In genomic region chr2:6273392-6273845, GRCm38 (mm10) we compare ENCODE assay signal across 9 mouse cellular contexts. TPM values are rescaled to one million over a fixed set of nuclear protein-coding genes. Genes with fewer than 3 reads are reported as not detected.
DNase-seq lines count a peak whose midpoint lies in the region; ATAC-seq and TF ChIP-seq lines count a peak whose summit lies in the region.
"Had no signal": no experiment of that assay in that cellular context is flagged by ENCODE, and none has a peak within 500 bp of the region (broad histone marks: within the 10 kb centered on the region; RNA-seq: fewer than 3 reads in every experiment).

No protein-coding gene starts in this region.

- DNase-seq in forebrain, postnatal 0 days, result peak; percentile 39
- DNase-seq in right cerebral cortex, postnatal 14 days, result peak; percentile 13
- no peak for DNase-seq in right cerebral cortex, postnatal 25 days
- DNase-seq in heart, postnatal 0 days (ENCODE audit: low spot score), result no peak
- DNase-seq in frontal cortex, postnatal 14 days (ENCODE audit: low spot score in 2 of 2), result no peak
- DNase-seq in forebrain, embryonic 11.5 days (ENCODE audit: low spot score), result no peak

- H3K4me1 ChIP-seq in forebrain, postnatal 0 days (ENCODE audit: insufficient read depth), result no peaks in the 10 kb centered on the region
- H3K4me1 ChIP-seq in forebrain, embryonic 16.5 days (replicated peaks; ENCODE audit: control insufficient read depth, insufficient read depth, low read length), result 0 out of 2 replicates have a peak, but pooled peaks cover 2% of the 10 kb centered on the region
- H3K4me1 ChIP-seq in heart, postnatal 0 days (ENCODE audit: control insufficient read depth, insufficient read depth), result no peaks in the 10 kb centered on the region
- peaks cover 18% of the 10 kb centered on the region for H3K4me1 ChIP-seq in lung, embryonic 15.5 days
- no peaks in the 10 kb centered on the region; the same call in 1 of the 2 replicates for H3K4me1 ChIP-seq in forebrain, embryonic 11.5 days (replicated peaks; ENCODE audit: control insufficient read depth, insufficient read depth, low read length)

- no peak for TF ChIP-seq EP300 in heart, postnatal 0 days (IDR thresholded peaks at IDR 0.05; ENCODE audit: low read depth)

- peak overlapping the region; percentile 5; the same call in 1 of the 2 replicates for H3K27ac ChIP-seq in forebrain, postnatal 0 days (ENCODE audit: low read depth, low read length)
- H3K27ac ChIP-seq in forebrain, embryonic 16.5 days (ENCODE audit: low read length), result no peak overlapping the region
- H3K27ac ChIP-seq in heart, postnatal 0 days (ENCODE audit: low read depth), result peak overlapping the region; percentile 39; the same call in 1 of the 2 replicates
- H3K27ac ChIP-seq in lung, embryonic 15.5 days, result peak overlapping the region; percentile 57
- no peak overlapping the region for H3K27ac ChIP-seq in forebrain, embryonic 11.5 days (ENCODE audit: low read depth, low read length)

- no peak for TF ChIP-seq CTCF in forebrain, postnatal 0 days (IDR thresholded peaks at IDR 0.05; ENCODE audit: low read depth)
- TF ChIP-seq CTCF in heart, postnatal 0 days (IDR thresholded peaks at IDR 0.05; ENCODE audit: low read depth), result no peak

- no peak overlapping the region for H3K9ac ChIP-seq in forebrain, postnatal 0 days
- H3K9ac ChIP-seq in forebrain, embryonic 16.5 days (replicated peaks; ENCODE audit: low read depth, low read length), result no peak overlapping the region
- no peak overlapping the region for H3K9ac ChIP-seq in heart, postnatal 0 days (replicated peaks; ENCODE audit: low read depth, low read length)
- no peak overlapping the region for H3K9ac ChIP-seq in lung, embryonic 15.5 days
- no peak overlapping the region for H3K9ac ChIP-seq in forebrain, embryonic 11.5 days (ENCODE audit: low read length)

- 41% methylated on average over 10 of the region's 10 CpGs for WGBS in forebrain, postnatal 0 days
- WGBS in forebrain, embryonic 16.5 days, result 44% methylated on average over 10 of the region's 10 CpGs
- 51% methylated on average over 10 of the region's 10 CpGs for WGBS in heart, postnatal 0 days
- 39% methylated on average over 10 of the region's 10 CpGs for WGBS in lung, embryonic 15.5 days
- WGBS in forebrain, embryonic 11.5 days, result 47% methylated on average over 10 of the region's 10 CpGs

- no peaks in the 10 kb centered on the region for H3K27me3 ChIP-seq in forebrain, postnatal 0 days (ENCODE audit: insufficient read depth, low read length)
- H3K27me3 ChIP-seq in forebrain, embryonic 16.5 days (replicated peaks; ENCODE audit: control insufficient read depth, insufficient read depth, low read length), result no peaks in the 10 kb centered on the region
- no peaks in the 10 kb centered on the region for H3K27me3 ChIP-seq in heart, postnatal 0 days (ENCODE audit: control insufficient read depth, insufficient read depth, low read length)
- no peaks in the 10 kb centered on the region for H3K27me3 ChIP-seq in lung, embryonic 15.5 days
- H3K27me3 ChIP-seq in forebrain, embryonic 11.5 days (ENCODE audit: control insufficient read depth, insufficient read depth, low read length), result peaks cover 9% of the 10 kb centered on the region; the same call in 1 of the 2 replicates
- H3K27me3 ChIP-seq: Patski had no signal

- H3K36me3 ChIP-seq in forebrain, postnatal 0 days (ENCODE audit: insufficient read depth), result no peaks in the 10 kb centered on the region
- H3K36me3 ChIP-seq in forebrain, embryonic 16.5 days (ENCODE audit: control insufficient read depth, insufficient read depth), result no peaks in the 10 kb centered on the region
- H3K36me3 ChIP-seq in heart, postnatal 0 days (replicated peaks; ENCODE audit: control insufficient read depth, insufficient read depth, low read length), result no peaks in the 10 kb centered on the region
- H3K36me3 ChIP-seq in lung, embryonic 15.5 days, result no peaks in the 10 kb centered on the region
- no peaks in the 10 kb centered on the region for H3K36me3 ChIP-seq in forebrain, embryonic 11.5 days (ENCODE audit: control insufficient read depth, insufficient read depth, low read length)

- H3K4me3 ChIP-seq in forebrain, postnatal 0 days (ENCODE audit: low read depth, low read length), result no peak overlapping the region
- H3K4me3 ChIP-seq in forebrain, embryonic 16.5 days (replicated peaks; ENCODE audit: low read length), result no peak overlapping the region
- no peak overlapping the region for H3K4me3 ChIP-seq in heart, postnatal 0 days (ENCODE audit: low read depth, low read length)
- H3K4me3 ChIP-seq in lung, embryonic 15.5 days, result no peak overlapping the region
- no peak overlapping the region for H3K4me3 ChIP-seq in forebrain, embryonic 11.5 days (ENCODE audit: low read depth, low read length)

- no peaks in the 10 kb centered on the region for H3K9me3 ChIP-seq in forebrain, postnatal 0 days (ENCODE audit: low read length)
- no peaks in the 10 kb centered on the region for H3K9me3 ChIP-seq in forebrain, embryonic 16.5 days (ENCODE audit: control insufficient read depth, low read length)
- H3K9me3 ChIP-seq in heart, postnatal 0 days (replicated peaks; ENCODE audit: control insufficient read depth, low read length), result no peaks in the 10 kb centered on the region
- H3K9me3 ChIP-seq in lung, embryonic 15.5 days, result no peaks in the 10 kb centered on the region
- H3K9me3 ChIP-seq in forebrain, embryonic 11.5 days (ENCODE audit: control insufficient read depth, low read length), result no peaks in the 10 kb centered on the region

- no peak overlapping the region for H3K4me2 ChIP-seq in forebrain, postnatal 0 days (ENCODE audit: low read depth)
- no peak overlapping the region for H3K4me2 ChIP-seq in forebrain, embryonic 16.5 days (ENCODE audit: low read length)
- H3K4me2 ChIP-seq in heart, postnatal 0 days (ENCODE audit: low read depth, low read length), result no peak overlapping the region
- H3K4me2 ChIP-seq in lung, embryonic 15.5 days, result peak overlapping the region; percentile 20; the same call in 1 of the 2 replicates
- H3K4me2 ChIP-seq in forebrain, embryonic 11.5 days (ENCODE audit: low read depth, low read length, severe bottlenecking), result no peak overlapping the region

- peak; percentile 34 for ATAC-seq in forebrain, postnatal 0 days
- no peak for ATAC-seq in forebrain, embryonic 16.5 days
- ATAC-seq in heart, postnatal 0 days (ENCODE audit: insufficient read depth, low read depth), result no peak
- no peak for ATAC-seq in lung, embryonic 15.5 days (ENCODE audit: borderline replicate concordance, extremely low read depth, low FRiP score, low TSS enrichment)
- ATAC-seq in forebrain, embryonic 11.5 days (replicated peaks; ENCODE audit: low FRiP score), result no peak
- ATAC-seq: Patski had no signal

RNA-seq across cellular contexts. Expression of gene Usp6nl, which starts 49.0 kb away (rescaled TPM):
- 13.5 and 18.3 TPM in 2 replicates for total RNA-seq in forebrain, postnatal 0 days (2014; rRNA removed)
- polyA plus RNA-seq in forebrain, postnatal 0 days (2015; fragmentation: Nextera tagmentation; extraction: Ambion mirVana), result 3.8 and 6.5 TPM in 2 replicates
- polyA plus RNA-seq in forebrain, embryonic 16.5 days (2015; fragmentation: Nextera tagmentation; extraction: Ambion mirVana), result 7.6 and 7.8 TPM in 2 replicates
- total RNA-seq in heart, postnatal 0 days (2014; rRNA removed; ENCODE audit: low replicate concordance), result 8.9 and 9.2 TPM in 2 replicates
- polyA plus RNA-seq in heart, postnatal 0 days (2015; fragmentation: Nextera tagmentation; extraction: Ambion mirVana), result 3.1 and 3.4 TPM in 2 replicates
- 12.4 and 13.0 TPM in 2 replicates for polyA plus RNA-seq in lung, embryonic 15.5 days (2015; fragmentation: Nextera tagmentation; extraction: Ambion mirVana)
- 12.8 and 18.3 TPM in 2 replicates for polyA plus RNA-seq in forebrain, embryonic 11.5 days (2014; fragmentation: Nextera tagmentation; extraction: Ambion mirVana)

Comparison
In these comparisons a context has a peak if more than half of its experiments do, and no peak if none do; other contexts are left out.
1. DNase-seq: peak in forebrain, postnatal 0 days (single experiment) and right cerebral cortex, postnatal 14 days (single experiment); none in right cerebral cortex, postnatal 25 days (single experiment), heart, postnatal 0 days (single experiment), frontal cortex, postnatal 14 days (0 of 2) and forebrain, embryonic 11.5 days (single experiment).
2. H3K27ac ChIP-seq: peak in forebrain, postnatal 0 days (single experiment), heart, postnatal 0 days (single experiment) and lung, embryonic 15.5 days (single experiment); none in forebrain, embryonic 16.5 days (single experiment) and forebrain, embryonic 11.5 days (single experiment).